Mouse (Mus musculus) testis, postnatal 14 days (tissue): Measurements from ENCODE around the gene Olfm3.

Experiments used
- DNase-seq: peaks from one replicate; pipeline ENCODE4 v3.0.0; 2021; ENCODE audit warnings: low spot score

Gene Olfm3

GRCm38 (mm10) chr3:114903924-114904438 is at the start of gene Olfm3:
Gene Olfm3, plus strand, starts transcription at chr3:114904078.
- peak; percentile 48 for DNase-seq

- no peak for DNase-seq
These were observed 14.1 kb upstream of the Olfm3 start for GRCm38 (mm10) chr3:114889764-114890163.

- no peak for DNase-seq
These were observed 950 bp downstream of the Olfm3 start for GRCm38 (mm10) chr3:114904633-114905423.

GRCm38 (mm10) chr3:114907537-114907936 is 3.7 kb downstream of the Olfm3 start:
- DNase-seq = no peak

GRCm38 (mm10) chr3:114908846-114909245 is 5.0 kb downstream of the Olfm3 start:
- DNase-seq = no peak

- no peak for DNase-seq
These were observed 16.2 kb downstream of the Olfm3 start for GRCm38 (mm10) chr3:114920102-114920501.

GRCm38 (mm10) chr3:114929605-114930004 is 25.7 kb downstream of the Olfm3 start:
- DNase-seq = no peak

GRCm38 (mm10) chr3:114930336-114930735 is 26.5 kb downstream of the Olfm3 start:
- no peak for DNase-seq

- DNase-seq = no peak
These were observed 26.9 kb downstream of the Olfm3 start for GRCm38 (mm10) chr3:114930796-114931195.

- DNase-seq = no peak
These were observed 29.0 kb downstream of the Olfm3 start for GRCm38 (mm10) chr3:114932881-114933280.

GRCm38 (mm10) chr3:114954904-114955303 is 51.0 kb downstream of the Olfm3 start:
- no peak for DNase-seq

- no peak for DNase-seq
These were observed 55.6 kb downstream of the Olfm3 start for GRCm38 (mm10) chr3:114959311-114959967.

- no peak for DNase-seq
These were observed 58.6 kb downstream of the Olfm3 start for GRCm38 (mm10) chr3:114962316-114963083.

- no peak for DNase-seq
These were observed 67.3 kb downstream of the Olfm3 start for GRCm38 (mm10) chr3:114971183-114971582.

- no peak for DNase-seq
These were observed 68.6 kb downstream of the Olfm3 start for GRCm38 (mm10) chr3:114972522-114972921.

- no peak for DNase-seq
These were observed 87.0 kb downstream of the Olfm3 start for GRCm38 (mm10) chr3:114990828-114991227.

- DNase-seq = no peak
These were observed 92.1 kb downstream of the Olfm3 start for GRCm38 (mm10) chr3:114995956-114996355.

GRCm38 (mm10) chr3:115027560-115027959 is 123.7 kb downstream of the Olfm3 start:
- DNase-seq = no peak

- DNase-seq = no peak
These were observed 124.2 kb downstream of the Olfm3 start for GRCm38 (mm10) chr3:115028046-115028445.

- DNase-seq = no peak
These were observed 124.7 kb downstream of the Olfm3 start for GRCm38 (mm10) chr3:115028611-115029010.

GRCm38 (mm10) chr3:115049060-115049459 is 145.2 kb downstream of the Olfm3 start:
- no peak for DNase-seq

- DNase-seq = no peak
These were observed 161.0 kb downstream of the Olfm3 start for GRCm38 (mm10) chr3:115064901-115065300.
